Mouse (Mus musculus) thymus, adult 2 months (tissue): ENCODE results near the gene Fry.

ENCODE experiments used
- CTCF ChIP-seq: fragments of 200-500 bp; IDR thresholded peaks from 2 replicates; pipeline ENCODE4 v1.5.1; 2012; ENCODE audit warnings: mild to moderate bottlenecking, control low read depth, low read length, moderate library complexity, borderline replicate concordance; ENCODE audit not compliant: control insufficient read depth, poor library complexity, insufficient read depth; ENCODE audit errors: extremely low read depth
- POLR2A ChIP-seq: fragments of 200-500 bp; IDR thresholded peaks from 2 replicates; pipeline ENCODE4 v1.6.1; 2012; ENCODE audit warnings: mild to moderate bottlenecking, low read length, control low read depth, moderate library complexity; ENCODE audit not compliant: control insufficient read depth, poor library complexity, insufficient read depth; ENCODE audit errors: extremely low read depth

DNA sequence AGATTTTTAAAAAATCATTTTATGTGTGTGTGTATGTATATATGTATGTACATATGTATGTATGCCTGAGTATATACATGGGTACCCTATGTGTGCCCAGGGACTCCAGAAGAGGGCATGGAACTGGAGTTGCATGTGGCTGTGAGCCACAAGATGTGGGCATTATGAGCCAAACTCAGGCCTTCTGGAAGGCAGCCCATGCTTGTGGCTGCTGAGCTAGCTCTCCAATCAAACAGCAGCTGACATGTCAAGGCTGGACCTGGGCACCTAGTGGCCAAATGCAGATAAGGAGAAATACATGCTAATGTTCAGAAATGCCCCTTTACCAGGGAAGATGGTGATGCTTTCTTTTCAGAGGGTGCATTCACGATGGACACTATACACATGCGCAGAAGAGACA lies 213.4 kb downstream of the Fry start:
- TF ChIP-seq CTCF = no peak
- TF ChIP-seq POLR2A = no peak
